Mouse (Mus musculus) E14TG2a.4 (cell line): ENCODE results near the gene Higd1a.

Experiments used
- H3K27me3 ChIP-seq: 2 replicates; pipeline ENCODE4 v1.6.1; 2014; ENCODE audit warnings: low read length, control low read depth; ENCODE audit not compliant: insufficient read depth
- H3K36me3 ChIP-seq: 2 replicates; pipeline ENCODE4 v1.6.1; 2014; ENCODE audit warnings: low read length, control low read depth; ENCODE audit not compliant: insufficient read depth
- H3K4me1 ChIP-seq: replicated peaks from 2 replicates; pipeline ENCODE4 v1.6.1; 2014; ENCODE audit warnings: low read depth, low read length, control low read depth
- H3K4me3 ChIP-seq: replicated peaks from 2 replicates; pipeline ENCODE4 v1.5.1; 2014; ENCODE audit warnings: mild to moderate bottlenecking, low read length
- H3K9me3 ChIP-seq: 2 replicates; pipeline ENCODE4 v1.6.1; 2014; ENCODE audit warnings: low read length, control low read depth
- CTCF ChIP-seq: conservative IDR thresholded peaks from 2 replicates; pipeline ENCODE4 v1.5.1; 2014; ENCODE audit warnings: low read length
- NANOG ChIP-seq: IDR thresholded peaks from 2 replicates; pipeline ENCODE4 v1.6.1; 2014; ENCODE audit warnings: borderline replicate concordance, low read length, mixed read lengths
- POU5F1 ChIP-seq: IDR thresholded peaks from 2 replicates; pipeline ENCODE4 v1.6.1; 2014; ENCODE audit warnings: low read length, borderline replicate concordance

Gene Higd1a

DNA sequence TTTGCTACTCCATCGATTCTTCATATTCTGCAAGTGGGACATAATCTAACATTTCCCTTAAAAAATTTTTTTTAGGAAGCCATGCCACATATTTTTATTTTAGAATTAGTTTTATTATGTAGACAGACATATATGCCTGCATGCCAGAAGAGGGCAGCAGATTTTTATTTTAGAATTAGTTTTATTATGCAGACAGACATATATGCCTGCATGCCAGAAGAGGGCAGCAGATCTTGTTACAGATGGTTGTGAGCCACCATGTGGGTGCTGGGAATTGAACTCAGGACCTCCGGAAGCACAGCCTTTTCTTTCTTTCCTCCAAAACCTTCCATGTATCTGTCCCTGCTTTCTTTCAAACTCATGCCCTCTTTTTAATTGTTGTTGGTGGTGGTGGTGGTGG is 15.2 kb downstream of the Higd1a start:
- TF ChIP-seq CTCF (peak; percentile 29; the same call in 1 of the 2 replicates), NANOG (no peak)
- Histone ChIP-seq H3K4me1 (peaks cover 36% of the 10 kb centered on the region), H3K36me3 (peaks cover 23% of the 10 kb centered on the region), H3K4me3 (no peak overlapping the region), H3K9me3 (no peaks in the 10 kb centered on the region), H3K27me3 (peaks cover 15% of the 10 kb centered on the region)

DNA sequence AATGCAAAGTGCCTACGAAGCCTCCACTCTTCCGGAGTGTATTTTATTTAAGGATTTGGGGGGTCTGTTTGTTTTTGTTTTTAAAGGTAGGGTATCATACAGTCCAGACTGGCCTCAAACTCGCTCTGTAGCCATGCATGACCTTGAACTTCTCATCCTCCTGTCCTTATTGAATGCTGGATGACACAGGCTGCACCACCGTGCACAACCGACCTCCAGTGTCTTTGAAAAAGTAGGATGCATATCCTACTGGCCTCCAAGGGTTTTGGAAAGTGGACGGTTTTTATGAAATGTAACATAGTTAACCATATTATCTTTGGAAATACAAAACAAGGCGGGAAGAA is 18.6 kb downstream of the Higd1a start:
- peaks cover 21% of the 10 kb centered on the region for H3K27me3 ChIP-seq
- peaks cover 12% of the 10 kb centered on the region for H3K9me3 ChIP-seq
- H3K4me3 ChIP-seq, result peak overlapping the region; percentile 80
- peaks cover 32% of the 10 kb centered on the region for H3K4me1 ChIP-seq
- no peaks in the 10 kb centered on the region; the same call in 1 of the 2 replicates for H3K36me3 ChIP-seq
- TF ChIP-seq NANOG, result no peak
- no peak for TF ChIP-seq CTCF
- no peak for TF ChIP-seq POU5F1

DNA sequence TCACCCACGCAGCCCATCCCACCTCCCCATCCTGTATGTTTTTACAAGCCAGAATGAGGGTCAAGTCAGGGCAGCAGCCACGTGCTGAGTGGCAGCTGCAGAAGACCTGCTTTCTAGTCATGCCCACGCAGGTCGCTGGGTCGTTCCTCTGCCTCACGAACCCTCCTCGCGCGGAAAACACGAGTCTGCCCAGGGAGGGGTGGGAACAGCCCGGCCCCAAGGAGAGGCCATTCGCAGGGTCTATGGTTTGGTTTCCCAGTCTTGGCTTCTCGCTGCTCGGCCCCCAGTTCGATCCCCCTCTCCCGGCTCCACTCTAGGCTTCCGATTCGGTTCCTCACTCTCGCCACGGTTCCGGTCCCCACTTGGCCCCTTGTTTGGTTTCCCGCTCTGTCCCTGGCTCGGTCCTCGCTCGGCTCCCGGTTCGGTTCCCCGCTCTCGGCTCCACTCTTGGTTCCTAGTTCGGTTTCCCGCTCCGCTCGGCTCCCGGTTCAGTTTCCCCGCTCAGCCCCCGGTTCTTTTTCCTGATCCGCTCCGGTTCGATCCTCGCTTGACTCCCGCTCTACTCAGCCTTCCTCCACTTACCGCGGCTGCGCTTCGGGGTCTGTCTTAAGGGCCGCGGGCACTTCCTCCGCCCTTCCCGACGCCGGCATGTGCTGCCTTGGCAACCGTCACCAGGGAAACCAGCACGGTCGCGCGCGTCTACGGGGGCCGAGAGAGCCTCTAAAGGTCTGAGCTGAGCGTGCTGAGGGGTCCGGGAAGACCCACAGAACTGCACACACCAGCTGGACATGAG is 19.1 kb downstream of the Higd1a start, which contains the start of gene Ccdc13:
Ccdc13 (minus strand) TSS at position 633 of the 793 bp plus-strand sequence.
- H3K4me1 ChIP-seq, result peaks cover 32% of the 10 kb centered on the region
- peak within 1 kb of the TSS; percentile 80 for H3K4me3 ChIP-seq
- no peak for TF ChIP-seq NANOG
- TF ChIP-seq CTCF, result no peak
- TF ChIP-seq POU5F1, result no peak
- H3K9me3 ChIP-seq, result peaks cover 16% of the 10 kb centered on the region
- H3K27me3 ChIP-seq, result peaks cover 21% of the 10 kb centered on the region
- no peaks in the 10 kb centered on the region; the same call in 1 of the 2 replicates for H3K36me3 ChIP-seq

DNA sequence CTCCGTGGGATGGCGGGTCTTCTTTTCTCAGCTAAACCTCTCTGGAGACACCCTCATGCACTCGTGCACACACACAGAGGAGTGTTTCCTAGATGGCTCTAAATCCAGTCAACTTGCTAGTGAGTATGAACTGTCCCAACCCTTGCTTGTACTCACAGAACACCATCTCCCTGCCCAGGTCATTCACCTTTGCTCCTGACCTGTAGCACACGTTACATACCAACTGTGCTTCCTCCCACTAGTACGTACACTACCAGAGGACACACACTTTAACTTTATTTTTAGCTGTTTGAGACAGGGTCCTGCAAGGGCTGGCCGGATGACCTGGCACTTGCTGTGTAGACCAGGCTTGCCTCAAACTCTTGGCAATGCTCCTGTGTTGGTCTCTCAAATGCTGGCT is 20.2 kb downstream of the Higd1a start:
- Histone ChIP-seq H3K36me3 (no peaks in the 10 kb centered on the region; the same call in 1 of the 2 replicates), H3K9me3 (peaks cover 16% of the 10 kb centered on the region), H3K4me1 (peaks cover 32% of the 10 kb centered on the region), H3K4me3 (no peak overlapping the region), H3K27me3 (peaks cover 21% of the 10 kb centered on the region)
- TF ChIP-seq CTCF, result no peak
- TF ChIP-seq NANOG, result no peak
- no peak for TF ChIP-seq POU5F1

DNA sequence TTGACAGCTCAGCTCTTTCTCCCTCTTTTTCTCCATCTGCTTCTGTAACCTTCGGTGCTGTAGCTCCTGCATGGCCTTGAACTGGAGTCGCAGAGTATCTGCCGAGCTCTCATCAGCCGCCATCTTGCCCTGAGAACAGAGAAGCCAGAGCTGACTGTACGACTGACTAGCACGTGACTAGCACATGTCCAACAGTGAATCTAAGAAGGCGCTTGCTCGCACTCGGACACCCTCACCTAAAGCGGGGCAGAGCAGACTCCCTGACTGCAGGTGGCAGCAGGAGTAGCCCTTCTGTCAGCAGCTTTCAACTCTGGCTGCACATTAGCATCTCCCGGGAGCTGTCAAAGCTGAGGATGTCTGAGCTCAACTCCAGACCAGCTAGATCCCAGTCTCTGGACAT is 24.3 kb downstream of the Higd1a start:
- Histone ChIP-seq H3K4me1 (peaks cover 21% of the 10 kb centered on the region), H3K4me3 (no peak overlapping the region), H3K36me3 (no peaks in the 10 kb centered on the region; the same call in 1 of the 2 replicates), H3K9me3 (peaks cover 16% of the 10 kb centered on the region), H3K27me3 (peaks cover 14% of the 10 kb centered on the region)
- no peak for TF ChIP-seq NANOG
- no peak for TF ChIP-seq POU5F1
- TF ChIP-seq CTCF, result no peak

DNA sequence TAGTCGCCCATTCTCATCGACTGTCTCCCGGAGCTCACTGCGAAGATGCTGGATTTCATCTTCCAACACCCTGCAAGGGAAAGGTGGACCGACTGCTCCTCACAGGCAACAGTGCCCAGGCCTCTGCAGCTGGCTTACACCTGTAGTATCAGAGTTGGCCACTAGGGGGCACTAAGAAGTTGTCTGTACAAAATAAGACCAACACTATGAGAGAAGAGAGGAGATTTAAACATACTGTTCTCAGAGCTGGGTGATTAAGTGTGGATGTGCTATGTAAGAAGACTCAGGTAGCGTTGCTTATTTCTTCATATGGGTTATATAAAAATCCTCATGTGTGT is 27.2 kb downstream of the Higd1a start:
- Histone ChIP-seq H3K4me3 (no peak overlapping the region), H3K4me1 (no peaks in the 10 kb centered on the region; the same call in 1 of the 2 replicates), H3K27me3 (0 out of 2 replicates have a peak, but pooled peaks cover 5% of the 10 kb centered on the region), H3K36me3 (no peaks in the 10 kb centered on the region), H3K9me3 (peaks cover 14% of the 10 kb centered on the region)
- TF ChIP-seq CTCF, result peak; percentile 85
- no peak for TF ChIP-seq NANOG
- TF ChIP-seq POU5F1, result no peak

DNA sequence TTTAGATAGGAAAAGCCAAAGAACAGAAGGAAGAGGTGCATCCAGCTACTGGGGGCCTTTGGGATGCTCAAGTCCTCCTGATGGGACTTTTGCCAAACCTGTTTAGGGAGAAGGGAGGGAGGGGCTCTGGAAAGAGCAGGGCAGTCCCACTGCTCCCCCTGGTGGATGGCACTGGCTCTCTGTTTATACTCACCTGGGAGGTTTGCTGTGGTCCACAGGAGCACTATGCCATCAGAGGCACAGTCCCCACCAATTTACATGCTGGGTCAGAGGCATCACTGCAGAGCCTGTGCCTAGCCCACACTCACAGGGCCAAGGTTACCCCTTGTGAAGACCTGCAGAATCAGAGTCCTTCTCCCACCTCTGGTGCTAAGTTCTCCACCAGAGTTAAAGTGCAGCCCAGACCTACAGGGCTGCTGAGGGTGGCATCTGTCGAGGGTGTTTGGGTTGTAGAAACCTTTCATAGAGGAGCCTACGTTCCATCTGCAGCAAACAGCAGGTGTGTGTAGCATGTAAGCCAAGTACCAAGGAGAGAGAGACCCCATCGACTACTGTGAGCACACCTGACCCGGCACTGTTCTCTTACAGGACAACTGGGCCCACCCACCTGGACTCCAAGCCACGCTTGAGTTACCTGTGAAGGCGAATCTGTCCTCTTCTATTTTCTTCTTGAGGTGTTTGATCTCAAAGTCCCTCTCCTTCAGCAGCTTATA is 27.8 kb downstream of the Higd1a start:
- peak; percentile 68 for TF ChIP-seq CTCF
- TF ChIP-seq NANOG, result no peak
- TF ChIP-seq POU5F1, result no peak
- Histone ChIP-seq H3K4me1 (no peaks in the 10 kb centered on the region; the same call in 1 of the 2 replicates), H3K9me3 (peaks cover 9% of the 10 kb centered on the region)

DNA sequence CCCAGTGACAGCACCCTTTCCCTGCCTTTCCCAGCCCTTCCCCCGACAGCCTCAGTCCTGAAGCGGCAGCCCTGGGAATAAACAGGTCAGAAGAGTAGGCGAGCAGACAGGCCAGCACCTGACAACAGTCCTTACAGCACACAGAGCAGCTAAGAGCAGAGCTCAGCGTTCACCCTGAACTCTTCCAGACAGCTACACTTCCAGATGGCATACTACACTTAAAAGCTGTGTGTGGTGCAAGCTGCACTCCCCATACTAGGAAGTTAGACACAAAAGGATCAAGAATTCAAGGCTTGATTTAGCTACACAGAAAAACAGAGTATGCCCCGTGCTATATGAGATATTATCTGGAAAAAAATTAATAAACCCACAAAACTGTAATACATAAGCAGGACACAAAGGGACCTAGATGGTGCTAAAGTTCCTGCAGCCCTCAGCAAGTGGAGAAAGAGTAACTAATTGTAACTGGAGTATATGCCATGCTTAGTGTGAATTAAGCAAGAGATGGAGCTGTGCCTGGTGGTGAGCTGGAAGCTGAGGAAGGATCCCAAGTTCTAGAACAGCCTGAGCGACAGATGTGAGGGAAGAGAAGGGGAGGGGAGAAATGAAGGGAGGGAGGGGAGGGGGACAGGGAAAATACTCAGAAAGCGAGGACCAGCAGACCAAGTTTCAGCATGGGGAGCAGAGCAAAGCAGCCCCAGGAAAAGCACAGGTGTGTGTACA is 28.7 kb downstream of the Higd1a start:
- peaks cover 3% of the 10 kb centered on the region; the same call in 1 of the 2 replicates for H3K9me3 ChIP-seq
- H3K36me3 ChIP-seq, result no peaks in the 10 kb centered on the region
- H3K4me1 ChIP-seq, result no peaks in the 10 kb centered on the region; the same call in 1 of the 2 replicates
- H3K27me3 ChIP-seq, result 0 out of 2 replicates have a peak, but pooled peaks cover 5% of the 10 kb centered on the region
- TF ChIP-seq CTCF (no peak), NANOG (no peak), POU5F1 (no peak)
- H3K4me3 ChIP-seq, result no peak overlapping the region

More for the DNA sequence above, 27.8 kb downstream of the Higd1a start:
- Histone ChIP-seq H3K36me3 (no peaks in the 10 kb centered on the region), H3K27me3 (0 out of 2 replicates have a peak, but pooled peaks cover 5% of the 10 kb centered on the region), H3K4me3 (no peak overlapping the region)
